Mouse (Mus musculus) T-helper 1 cell (primary cell): ENCODE data around the gene Itpripl2.

Source experiments
- in situ Hi-C: fragments of 300-600 bp; cut with MboI, MseI; formaldehyde crosslinking; loops from one replicate; pipeline ENCODE4 v1.15.1; 2025; ENCODE audit warnings: high pct_unique_total_duplicates

Itpripl2 gene

GRCm38 (mm10) chr7:118443895-118444485, 47.8 kb downstream of the Itpripl2 start:
- in situ Hi-C loops, result loop anchor here (5.0 kb wide), 1 partner anchor 68 kb away; no protein-coding TSS in a partner anchor

GRCm38 (mm10) chr7:118443371-118443770, 48.4 kb downstream of the Itpripl2 start:
- in situ Hi-C loops, result loop anchor here (5.0 kb wide), 1 partner anchor 69 kb away; no protein-coding TSS in a partner anchor

- in situ Hi-C loops, result loop anchor here (5.0 kb wide), 1 partner anchor 71 kb away; no protein-coding TSS in a partner anchor
These were observed 50.2 kb downstream of the Itpripl2 start for GRCm38 (mm10) chr7:118441535-118441934.

GRCm38 (mm10) chr7:118437101-118437802, 54.5 kb downstream of the Itpripl2 start:
- in situ Hi-C loops, result no loop called here
